Mouse (Mus musculus) erythroblast, embryonic 14.5 days (primary cell): ENCODE measurements around the gene Arnt2.

Experiments used
- GATA1 ChIP-seq: IDR thresholded peaks from 2 replicates; pipeline ENCODE4 v1.6.1; 2012; ENCODE audit warnings: low read length, inconsistent platforms, mixed read lengths
- TAL1 ChIP-seq: IDR thresholded peaks from 3 replicates; pipeline ENCODE4 v1.6.1; 2012; ENCODE audit warnings: low read length, inconsistent platforms, mixed read lengths

DNA sequence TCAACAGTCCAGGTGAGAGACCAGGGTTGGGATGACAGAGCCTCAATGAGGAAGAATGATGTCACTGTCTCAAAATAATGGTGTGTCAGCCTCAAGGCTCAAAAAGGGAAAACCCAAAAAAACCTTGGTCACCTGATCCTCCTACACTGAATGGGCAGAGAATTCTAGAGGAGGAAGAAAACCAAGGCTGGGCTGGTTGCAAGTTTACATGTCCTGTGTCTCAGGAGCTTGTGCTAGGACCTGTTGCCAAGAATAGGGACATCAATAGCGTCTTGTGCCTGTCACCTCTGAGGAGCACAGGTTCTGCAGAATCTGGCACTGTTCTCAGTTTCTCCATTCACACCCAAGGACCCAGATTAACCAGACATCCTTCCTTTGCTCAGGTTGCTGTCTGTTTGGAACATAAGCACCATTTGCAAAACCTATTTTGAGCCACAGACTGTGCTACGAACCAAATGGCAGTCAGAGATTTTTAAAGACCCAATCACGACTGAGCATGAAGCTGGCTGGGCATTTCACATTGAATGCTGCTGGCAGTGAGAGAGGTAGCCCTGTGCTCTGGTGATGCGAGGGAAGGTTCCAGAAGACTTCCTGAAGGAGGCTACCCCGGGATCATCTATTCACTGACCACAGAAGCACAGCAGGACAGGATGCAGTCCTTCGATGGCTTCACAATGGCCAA, 38.9 kb downstream of the Arnt2 start:
- TF ChIP-seq GATA1 (no peak), TAL1 (no peak)
